Mouse (Mus musculus) lung, adult 2 months (tissue): ENCODE measurements around the gene Smarcd3. TPM values are rescaled to one million over a fixed set of nuclear protein-coding genes. Genes with fewer than 3 reads are reported as not detected.

Source experiments
- DNase-seq: peaks from one replicate; pipeline ENCODE4 v3.0.0; 2022
- H3K4me1 ChIP-seq: fragments of 200-500 bp; 2 replicates; pipeline ENCODE4 v1.6.1; 2011; ENCODE audit warnings: low read length; ENCODE audit not compliant: control insufficient read depth, insufficient read depth
- H3K4me3 ChIP-seq: fragments of 200-500 bp; replicated peaks from 2 replicates; pipeline ENCODE3; 2011; ENCODE audit warnings: low read depth, mild to moderate bottlenecking, control low read depth, low read length; ENCODE audit errors: extremely low read depth
- CTCF ChIP-seq: fragments of 200-500 bp; IDR thresholded peaks from 2 replicates; pipeline ENCODE4 v1.5.1; 2011; ENCODE audit warnings: mild to moderate bottlenecking, low read length, control low read depth; ENCODE audit not compliant: insufficient read depth
- POLR2A ChIP-seq: fragments of 200-500 bp; IDR thresholded peaks from 2 replicates; pipeline ENCODE4 v1.6.1; 2011; ENCODE audit warnings: low read depth, mild to moderate bottlenecking, control low read depth, low read length, borderline replicate concordance; ENCODE audit errors: extremely low read depth
- WGBS: fragments of 180-500 bp; shearing (Covaris S2); methylation state at CpG from one replicate; pipeline ENCODE4 v1.1.7; 2018; 5-methylcytosine and 5-hydroxymethylcytosine counted together
- polyA plus RNA-seq: library from polyadenylated mRNA; depleted of rRNA; stranded (reverse); fragments of >200 nt; gene quantifications from 2 replicates; pipeline ENCODE4 v1.2.3, GENCODE M21; 2012

Gene Smarcd3
- polyA plus RNA-seq, 1 experiment: 22.2 TPM

DNA sequence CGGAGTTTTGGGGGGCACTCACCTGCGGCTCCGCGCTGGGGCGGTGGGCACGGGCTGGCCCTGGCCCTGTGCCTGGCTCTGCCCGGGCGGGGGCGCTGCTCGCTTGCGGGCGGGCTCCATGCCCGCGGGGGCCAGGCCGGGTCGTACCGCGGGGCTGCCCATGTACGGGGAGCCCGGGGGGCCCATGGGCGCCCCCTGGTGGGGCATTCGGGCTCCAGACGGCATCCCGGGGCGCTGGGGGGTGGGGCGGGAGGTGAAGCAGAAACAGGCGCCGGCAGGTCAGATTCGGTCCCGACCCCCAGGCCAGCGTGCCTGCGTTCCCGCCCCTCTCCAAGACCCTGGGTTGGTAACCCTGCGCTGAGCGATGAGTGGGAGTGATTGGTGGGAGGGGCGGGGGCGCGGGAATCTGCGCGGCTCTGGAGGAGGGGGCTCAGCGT is 25.6 kb downstream of the Smarcd3 start:
- H3K4me1 ChIP-seq: peaks cover 16% of the 10 kb centered on the region

DNA sequence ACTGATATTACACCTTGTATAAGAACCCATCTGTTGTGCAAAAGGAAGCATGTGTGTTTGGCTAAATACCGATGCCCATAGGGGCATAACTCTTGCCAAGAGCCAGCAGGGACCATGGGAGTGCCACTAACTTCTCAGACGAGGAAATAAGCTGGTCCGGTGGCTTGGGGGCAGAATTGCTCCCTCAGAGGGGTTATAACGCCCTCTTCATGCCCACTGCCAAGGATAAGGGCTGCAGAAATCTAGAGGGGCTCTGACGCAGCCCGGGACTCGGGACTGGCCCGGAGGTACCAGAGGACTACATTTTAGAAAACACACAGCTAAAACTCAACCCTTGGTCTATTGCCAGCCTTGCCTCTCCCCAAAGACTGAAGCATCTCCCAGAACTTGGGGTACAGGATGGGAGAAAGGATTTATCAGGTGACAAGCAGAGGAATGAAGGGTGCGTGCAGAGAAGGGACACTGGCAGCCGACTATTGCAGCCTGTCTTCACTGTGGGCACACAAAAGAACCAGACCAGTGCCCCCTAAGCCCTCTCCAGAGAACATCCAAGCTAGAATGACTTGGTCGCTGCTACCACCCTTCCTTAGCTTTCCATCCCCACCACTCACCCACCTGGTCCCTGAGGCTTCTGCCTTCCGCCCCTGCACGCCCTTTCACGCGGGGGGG is 26.2 kb downstream of the Smarcd3 start:
- H3K4me1 ChIP-seq: peaks cover 11% of the 10 kb centered on the region
- no peak for DNase-seq
- no peak for TF ChIP-seq CTCF
- no peak for TF ChIP-seq POLR2A
- H3K4me3 ChIP-seq: no peak overlapping the region
- 27% methylated on average over 15 of the region's 15 CpGs for WGBS

More for the DNA sequence above, 25.6 kb downstream of the Smarcd3 start:
- WGBS: 2% methylated on average over 41 of the region's 41 CpGs
- DNase-seq: peak; percentile 66
- TF ChIP-seq CTCF (no peak), POLR2A (no peak)
- no peak overlapping the region for H3K4me3 ChIP-seq

DNA sequence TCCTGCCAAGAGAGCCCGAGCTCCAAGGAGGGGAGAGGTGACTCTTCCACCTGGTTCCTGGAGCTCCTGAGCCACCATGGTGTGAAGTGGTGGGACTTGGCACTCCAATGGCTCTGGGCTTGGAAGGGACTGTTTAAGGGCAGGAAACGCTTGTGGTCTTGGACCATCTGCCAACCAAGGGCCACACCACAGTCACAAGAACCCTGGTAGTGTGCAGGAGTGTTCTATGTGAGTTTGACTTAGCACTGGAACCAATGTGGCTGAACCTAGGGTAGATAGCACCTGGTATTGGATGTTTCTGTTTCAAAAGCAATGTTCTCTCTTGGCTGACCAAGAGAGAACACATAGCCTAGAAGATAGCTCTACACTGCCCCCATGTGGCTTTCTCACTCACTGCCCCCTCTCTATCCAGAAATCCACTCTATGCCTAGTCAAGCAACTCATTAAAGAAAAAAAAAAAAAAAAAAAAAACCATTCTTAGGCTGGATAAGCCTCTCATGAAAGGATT is 26.9 kb downstream of the Smarcd3 start:
- WGBS: 34% methylated on average over 2 of the region's 2 CpGs
- H3K4me3 ChIP-seq: no peak overlapping the region
- peak; percentile 17; the same call in 1 of the 2 replicates for TF ChIP-seq CTCF
- TF ChIP-seq POLR2A: no peak
- H3K4me1 ChIP-seq: peaks cover 11% of the 10 kb centered on the region
- peak; percentile 68 for DNase-seq

DNA sequence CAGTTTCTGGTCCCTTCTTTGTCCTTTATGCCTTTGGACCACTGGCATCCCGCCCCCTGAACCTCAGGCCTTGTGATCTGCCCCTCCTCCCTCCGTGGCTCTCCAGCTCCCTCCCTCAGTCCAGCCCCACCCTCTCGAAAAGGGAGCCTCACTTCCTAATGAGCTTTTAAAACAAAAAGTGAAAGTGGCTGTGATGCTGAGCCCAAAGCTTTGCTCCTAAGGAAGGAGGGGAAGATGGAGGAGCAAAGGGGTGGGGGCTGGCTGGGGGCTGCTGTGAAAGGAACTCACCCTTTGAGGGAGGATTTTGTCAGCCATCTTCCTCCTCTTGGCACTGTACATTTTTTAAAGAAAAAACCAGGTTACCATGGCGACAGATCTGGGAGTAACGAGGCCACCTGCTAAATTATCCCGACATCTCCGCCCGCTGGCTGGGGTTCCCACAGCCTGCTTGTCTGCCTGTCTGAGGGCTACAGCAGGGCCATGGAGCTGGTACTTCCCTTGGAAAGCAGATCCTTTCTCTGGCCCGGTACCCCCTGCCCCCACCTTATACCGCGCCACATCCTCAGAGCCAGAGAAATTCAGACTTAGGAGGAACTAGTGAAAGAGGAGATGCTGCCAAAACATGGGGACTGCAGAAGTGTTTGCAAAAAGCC is 27.6 kb downstream of the Smarcd3 start:
- 30% methylated on average over 11 of the region's 11 CpGs for WGBS
- TF ChIP-seq POLR2A (no peak), CTCF (no peak)
- peaks cover 11% of the 10 kb centered on the region for H3K4me1 ChIP-seq
- peak overlapping the region; percentile 6 for H3K4me3 ChIP-seq
- DNase-seq: no peak

DNA sequence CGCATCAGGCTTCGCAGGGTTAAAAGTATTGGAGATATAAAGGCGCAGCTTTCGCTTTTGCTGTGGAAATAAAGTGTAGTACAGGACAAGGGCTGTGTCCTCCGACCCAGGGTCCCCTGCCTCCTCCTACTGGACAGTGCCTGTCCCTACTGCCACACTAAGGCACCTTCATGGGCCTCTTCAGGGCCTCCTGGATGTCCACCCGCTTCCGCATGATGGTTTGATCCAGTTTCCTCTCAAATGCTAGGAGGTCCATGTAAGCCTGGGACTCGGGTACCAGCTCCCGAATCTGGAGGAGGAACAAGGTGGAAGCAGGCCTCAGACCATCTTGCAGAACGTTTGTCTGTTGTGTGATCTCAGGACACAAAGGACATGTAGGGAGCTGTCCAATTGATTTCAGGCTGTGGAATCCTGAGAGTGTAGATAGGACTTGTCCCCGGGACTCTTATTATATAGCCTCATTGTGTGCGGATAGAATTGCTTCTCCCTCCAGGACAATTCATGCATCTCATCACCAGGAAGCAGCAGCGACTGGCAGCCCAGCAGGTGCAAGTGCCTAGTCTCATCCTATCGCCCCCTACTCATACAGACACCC is 28.3 kb downstream of the Smarcd3 start:
- no peak for DNase-seq
- Histone ChIP-seq H3K4me1 (peaks cover 8% of the 10 kb centered on the region; the same call in 1 of the 2 replicates), H3K4me3 (no peak overlapping the region)
- TF ChIP-seq CTCF (no peak), POLR2A (no peak)
- WGBS: 78% methylated on average over 14 of the region's 14 CpGs

DNA sequence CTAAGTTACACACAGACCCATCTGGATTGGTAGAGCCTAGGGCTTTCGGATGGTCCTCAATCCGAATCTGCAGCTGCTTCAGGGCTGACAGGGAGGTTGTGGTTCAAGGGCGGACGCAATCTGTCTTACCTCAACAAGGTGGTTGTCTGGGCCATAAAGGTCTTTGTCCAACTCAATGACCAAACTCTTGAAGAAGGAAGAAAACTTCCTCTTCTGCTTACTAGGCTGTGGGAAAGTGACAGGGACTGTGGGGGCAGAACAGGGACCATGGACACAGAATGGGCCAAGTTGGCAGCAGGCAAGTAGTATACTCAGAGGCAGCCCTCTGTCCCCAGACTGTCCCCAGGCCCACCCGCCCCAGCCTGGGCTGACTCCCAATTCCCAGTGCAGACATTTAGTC is 28.9 kb downstream of the Smarcd3 start:
- TF ChIP-seq POLR2A: no peak
- no peak for TF ChIP-seq CTCF
- 90% methylated on average over 5 of the region's 5 CpGs for WGBS
- peaks cover 8% of the 10 kb centered on the region; the same call in 1 of the 2 replicates for H3K4me1 ChIP-seq

DNA sequence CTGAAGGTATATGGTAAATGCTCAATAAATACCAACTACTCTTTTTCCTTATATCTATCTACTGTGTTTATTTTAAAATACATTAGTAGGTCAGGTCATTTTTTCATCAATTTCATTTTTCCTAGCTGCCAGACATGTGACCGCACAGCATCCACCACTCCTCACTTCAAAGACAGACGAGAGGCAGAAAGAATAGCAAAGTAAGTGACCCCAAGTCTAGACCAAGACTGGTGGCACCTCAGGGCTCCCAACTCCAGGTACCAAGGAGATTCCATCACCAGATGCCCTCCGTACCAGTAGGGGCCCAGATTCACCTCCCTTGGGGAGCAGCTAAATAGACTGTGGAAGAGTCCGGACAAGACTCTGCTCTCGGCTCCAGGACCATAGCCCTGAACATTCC is 29.9 kb downstream of the Smarcd3 start:
- TF ChIP-seq POLR2A (no peak), CTCF (no peak)
- DNase-seq: no peak
- 96% methylated on average over 5 of the region's 5 CpGs for WGBS
- Histone ChIP-seq H3K4me1 (peaks cover 8% of the 10 kb centered on the region; the same call in 1 of the 2 replicates), H3K4me3 (no peak overlapping the region)

More for the DNA sequence above, 28.9 kb downstream of the Smarcd3 start:
- no peak overlapping the region for H3K4me3 ChIP-seq
- DNase-seq: no peak

DNA sequence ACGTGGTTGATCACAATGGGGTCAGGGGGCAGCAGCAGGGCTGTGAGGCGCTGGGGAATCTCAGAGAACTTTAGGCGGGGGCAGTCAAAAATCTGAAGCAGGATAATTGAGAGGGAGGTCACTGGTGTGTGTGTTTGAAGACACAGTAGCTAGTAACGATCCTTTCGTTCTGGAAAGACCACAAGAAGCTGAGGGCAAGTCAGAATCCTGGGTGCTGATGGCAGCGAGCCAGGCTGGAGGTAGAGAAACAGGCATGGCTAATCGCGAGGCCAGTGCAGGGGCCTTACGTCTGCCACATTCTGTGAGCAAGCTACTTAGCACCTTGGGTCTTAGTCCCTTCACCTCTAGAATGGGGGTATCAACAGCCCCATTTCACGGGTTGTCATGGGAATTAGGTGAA is 30.3 kb downstream of the Smarcd3 start:
- H3K4me3 ChIP-seq: no peak overlapping the region
- no peak for DNase-seq
- WGBS: 75% methylated on average over 10 of the region's 10 CpGs
- TF ChIP-seq POLR2A: no peak
- no peak for TF ChIP-seq CTCF
- peaks cover 8% of the 10 kb centered on the region; the same call in 1 of the 2 replicates for H3K4me1 ChIP-seq

DNA sequence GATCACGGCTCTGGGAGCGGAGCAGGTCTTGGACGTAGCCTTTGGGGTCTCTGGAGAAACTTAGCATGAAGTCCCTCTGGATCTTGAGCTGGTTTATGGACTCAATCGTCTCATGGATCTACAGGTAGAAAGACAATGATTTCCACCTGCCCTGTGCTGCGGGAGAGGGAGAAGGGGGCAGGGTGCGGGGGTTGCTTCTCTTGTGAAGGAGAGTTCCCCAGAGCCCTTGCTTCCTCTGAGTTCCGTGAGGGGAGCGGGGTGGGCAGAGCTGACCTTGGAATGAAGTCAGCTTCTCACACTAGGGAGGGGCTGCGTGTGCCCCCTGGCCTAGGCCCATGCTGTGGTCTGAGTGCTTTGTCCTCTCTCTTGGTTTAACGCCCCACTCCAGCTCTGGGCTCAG is 31.0 kb downstream of the Smarcd3 start:
- no peak for TF ChIP-seq CTCF
- TF ChIP-seq POLR2A: no peak
- Histone ChIP-seq H3K4me3 (no peak overlapping the region), H3K4me1 (peaks cover 8% of the 10 kb centered on the region; the same call in 1 of the 2 replicates)
- WGBS: 90% methylated on average over 10 of the region's 10 CpGs
- no peak for DNase-seq
